Mouse (Mus musculus) liver, postnatal 0 days (tissue): ENCODE data around the gene Defb3.
"Not testable (repeated sequence)": the region's sequence is repeated elsewhere in the genome, so short reads cannot be mapped to it uniquely, and the experiment has no call there.

Experiments used
- CTCF ChIP-seq: sonication (generic); IDR thresholded peaks from 2 replicates; pipeline ENCODE4 v1.5.1; 2016; ENCODE audit warnings: antibody characterized with exemption, low read depth
- EP300 ChIP-seq: IDR thresholded peaks from 2 replicates; pipeline ENCODE4 v1.6.1; 2016; ENCODE audit warnings: antibody characterized with exemption, low read depth, mild to moderate bottlenecking

DNA sequence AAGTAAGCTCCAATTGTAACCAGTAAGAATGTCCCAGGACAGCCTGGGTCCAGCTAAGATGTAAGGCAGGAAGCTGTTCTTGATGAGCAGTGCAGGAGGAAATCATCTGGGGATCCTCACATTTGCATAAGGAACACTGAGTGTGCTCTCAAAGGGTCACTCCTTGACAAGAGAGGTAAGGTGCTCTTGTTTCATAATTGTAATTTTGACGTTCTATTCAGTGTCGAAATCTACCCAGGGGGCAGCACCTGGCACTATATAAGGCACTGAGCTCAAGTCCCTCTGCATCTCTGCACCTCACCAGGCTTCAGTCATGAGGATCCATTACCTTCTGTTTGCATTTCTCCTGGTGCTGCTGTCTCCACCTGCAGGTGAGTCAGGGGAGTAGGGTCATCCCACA lies at the start of gene Defb3:
- not testable (repeated sequence) for TF ChIP-seq EP300, CTCF
